Mouse (Mus musculus) erythroblast, embryonic 14.5 days (primary cell): ENCODE measurements at regions not wholly inside any gene's neighbourhood (a gene's known extent, or its start where the extent isn't known, plus 50 kb on each side); places are given as distances from the start of the nearest gene placed in this dataset.

Experiments
- H3K27me3 ChIP-seq: 2 replicates; pipeline ENCODE4 v1.6.1; 2012; ENCODE audit warnings: inconsistent platforms; ENCODE audit not compliant: control insufficient read depth
- H3K36me3 ChIP-seq: 2 replicates; pipeline ENCODE4 v1.6.1; 2012; ENCODE audit warnings: mild to moderate bottlenecking, inconsistent platforms; ENCODE audit not compliant: control insufficient read depth
- H3K4me1 ChIP-seq: 2 replicates; pipeline ENCODE4 v1.6.1; 2012; ENCODE audit warnings: inconsistent platforms; ENCODE audit not compliant: control insufficient read depth
- H3K4me3 ChIP-seq: replicated peaks from 2 replicates; pipeline ENCODE3; 2012; ENCODE audit warnings: moderate library complexity, mild to moderate bottlenecking, inconsistent platforms
- H3K9me3 ChIP-seq: 2 replicates; pipeline ENCODE4 v1.6.1; 2012; ENCODE audit warnings: low read length, inconsistent platforms, mixed read lengths; ENCODE audit not compliant: control insufficient read depth
- GATA1 ChIP-seq: IDR thresholded peaks from 2 replicates; pipeline ENCODE4 v1.6.1; 2012; ENCODE audit warnings: low read length, inconsistent platforms, mixed read lengths
- TAL1 ChIP-seq: IDR thresholded peaks from 3 replicates; pipeline ENCODE4 v1.6.1; 2012; ENCODE audit warnings: low read length, inconsistent platforms, mixed read lengths

DNA sequence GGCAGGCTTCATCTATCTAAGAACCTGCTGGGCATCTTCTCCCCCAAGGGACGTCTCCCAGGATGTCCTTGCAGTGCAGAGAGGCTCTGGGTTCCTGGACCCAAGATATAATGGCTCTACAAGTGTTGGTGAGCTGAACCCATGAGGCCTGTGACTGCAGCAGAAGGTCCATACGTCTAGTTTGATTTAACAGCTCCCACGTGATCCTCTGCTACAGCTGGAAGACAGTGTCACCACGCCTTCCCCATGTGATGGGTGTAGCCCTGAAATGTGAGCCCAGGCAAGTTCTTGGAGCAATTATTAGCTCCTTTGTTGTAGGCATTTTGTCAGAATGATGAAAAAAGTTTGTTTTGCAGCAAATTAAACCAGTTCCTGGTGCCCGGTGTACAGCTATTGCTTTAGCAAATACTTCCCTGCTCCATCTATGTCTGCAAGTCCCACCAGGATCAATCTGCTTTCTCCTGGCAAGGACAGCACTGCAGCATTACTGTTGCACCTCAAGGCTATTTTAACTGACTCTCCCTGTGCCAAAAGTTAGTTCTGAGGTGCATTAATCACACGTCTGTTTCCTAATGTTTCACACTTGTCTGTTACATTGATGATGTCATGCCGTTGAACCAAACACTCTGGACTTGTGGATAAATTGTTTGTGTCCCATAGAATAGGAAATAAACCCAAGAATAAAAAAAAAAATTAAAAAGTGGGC, 164.2 kb upstream of the Cdkn2b start:
- Histone ChIP-seq H3K9me3 (peaks cover 3% of the 10 kb centered on the region; the same call in 1 of the 2 replicates), H3K4me1 (peaks cover 25% of the 10 kb centered on the region), H3K27me3 (no peaks in the 10 kb centered on the region), H3K4me3 (no peak overlapping the region), H3K36me3 (no peaks in the 10 kb centered on the region)
- TF ChIP-seq TAL1, result no peak
- no peak for TF ChIP-seq GATA1

DNA sequence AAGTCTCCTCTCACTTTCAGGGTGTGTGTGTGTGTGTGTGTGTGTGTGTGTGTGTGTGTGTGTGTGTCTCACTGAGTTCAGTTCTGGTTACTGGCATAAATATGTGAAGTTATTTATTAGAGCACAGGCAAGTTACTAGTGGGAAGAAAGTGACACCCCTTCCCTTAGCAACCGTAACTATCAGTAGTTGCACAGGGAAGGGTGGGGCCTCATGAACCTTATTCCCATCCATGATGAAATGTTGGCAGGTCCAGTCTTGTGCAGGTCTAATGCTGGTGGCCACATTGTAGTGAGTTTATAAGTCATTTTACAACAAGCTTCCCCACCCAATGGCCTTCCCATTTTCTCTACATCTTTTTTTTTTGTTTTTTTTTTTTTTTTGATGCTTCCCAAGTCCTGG, 160.6 kb upstream of the Cdkn2b start:
- TF ChIP-seq TAL1 (no peak), GATA1 (no peak)
- Histone ChIP-seq H3K27me3 (no peaks in the 10 kb centered on the region), H3K4me1 (peaks cover 21% of the 10 kb centered on the region), H3K9me3 (no peaks in the 10 kb centered on the region), H3K36me3 (no peaks in the 10 kb centered on the region), H3K4me3 (no peak overlapping the region)

DNA sequence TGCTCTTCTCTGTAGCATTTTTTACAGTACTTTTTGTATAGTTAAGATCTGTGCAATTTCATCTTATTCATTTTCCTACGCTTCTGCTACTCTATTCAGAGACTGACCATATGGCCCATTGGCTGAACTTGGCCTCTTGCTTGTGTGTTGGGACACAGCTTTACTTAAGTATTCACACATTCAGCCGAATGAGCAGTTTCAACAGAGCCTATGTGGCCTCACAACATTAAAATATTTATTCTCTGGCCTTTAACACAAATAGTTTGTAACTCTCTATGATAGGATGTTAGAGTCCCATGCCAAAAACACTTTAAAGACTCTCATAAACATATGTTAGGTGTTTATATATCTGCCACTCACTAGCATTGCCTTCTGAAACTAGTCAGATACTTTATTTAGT, 159.9 kb upstream of the Cdkn2b start:
- H3K9me3 ChIP-seq, result no peaks in the 10 kb centered on the region
- H3K36me3 ChIP-seq, result no peaks in the 10 kb centered on the region
- TF ChIP-seq GATA1, result no peak
- TF ChIP-seq TAL1, result no peak
- H3K27me3 ChIP-seq, result no peaks in the 10 kb centered on the region
- peaks cover 17% of the 10 kb centered on the region for H3K4me1 ChIP-seq
- no peak overlapping the region for H3K4me3 ChIP-seq

DNA sequence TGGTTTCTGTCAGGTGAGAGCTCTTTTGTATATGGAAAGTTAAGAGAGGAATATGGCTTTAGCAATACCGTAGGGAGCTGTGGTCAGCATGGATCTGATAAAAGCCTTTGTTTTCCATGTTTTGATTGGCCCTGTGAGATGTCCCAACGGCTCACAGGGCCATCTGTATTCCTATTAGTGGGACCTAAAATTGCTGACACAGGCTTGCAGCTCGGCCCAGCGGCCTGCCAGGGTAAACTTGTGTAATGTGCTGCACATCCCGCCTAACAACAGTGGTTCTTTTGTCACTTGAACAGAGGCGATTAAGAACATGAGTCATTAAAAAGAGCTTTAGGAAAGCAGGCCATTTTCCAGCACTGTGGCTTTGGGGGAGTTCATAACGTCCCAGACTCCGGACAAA, 159.0 kb upstream of the Cdkn2b start:
- no peaks in the 10 kb centered on the region for H3K36me3 ChIP-seq
- H3K4me3 ChIP-seq, result no peak overlapping the region
- H3K27me3 ChIP-seq, result no peaks in the 10 kb centered on the region
- no peaks in the 10 kb centered on the region for H3K9me3 ChIP-seq
- peaks cover 13% of the 10 kb centered on the region for H3K4me1 ChIP-seq
- no peak for TF ChIP-seq GATA1
- no peak for TF ChIP-seq TAL1

DNA sequence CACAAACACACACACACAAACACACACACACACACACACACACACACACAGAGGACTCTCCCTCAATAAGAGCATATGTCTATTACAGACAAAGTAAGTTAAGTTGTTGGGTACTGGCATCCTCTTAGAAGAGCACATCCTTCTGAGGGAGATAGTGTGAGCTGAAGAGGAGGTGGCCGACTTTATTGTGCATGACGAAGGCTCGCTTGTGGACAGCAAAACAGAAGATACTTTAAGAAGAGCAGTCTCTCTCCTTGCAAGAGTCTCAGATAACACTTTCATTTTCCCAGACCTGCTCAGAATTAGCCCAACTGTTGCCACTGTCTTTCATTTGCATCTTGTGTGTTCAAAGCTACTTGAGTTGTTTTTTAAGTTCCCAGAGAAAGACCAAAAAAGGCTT, 158.6 kb upstream of the Cdkn2b start:
- peaks cover 9% of the 10 kb centered on the region for H3K4me1 ChIP-seq
- no peaks in the 10 kb centered on the region for H3K36me3 ChIP-seq
- TF ChIP-seq TAL1, result no peak
- TF ChIP-seq GATA1, result no peak
- no peaks in the 10 kb centered on the region for H3K9me3 ChIP-seq
- H3K27me3 ChIP-seq, result no peaks in the 10 kb centered on the region
- no peak overlapping the region for H3K4me3 ChIP-seq

DNA sequence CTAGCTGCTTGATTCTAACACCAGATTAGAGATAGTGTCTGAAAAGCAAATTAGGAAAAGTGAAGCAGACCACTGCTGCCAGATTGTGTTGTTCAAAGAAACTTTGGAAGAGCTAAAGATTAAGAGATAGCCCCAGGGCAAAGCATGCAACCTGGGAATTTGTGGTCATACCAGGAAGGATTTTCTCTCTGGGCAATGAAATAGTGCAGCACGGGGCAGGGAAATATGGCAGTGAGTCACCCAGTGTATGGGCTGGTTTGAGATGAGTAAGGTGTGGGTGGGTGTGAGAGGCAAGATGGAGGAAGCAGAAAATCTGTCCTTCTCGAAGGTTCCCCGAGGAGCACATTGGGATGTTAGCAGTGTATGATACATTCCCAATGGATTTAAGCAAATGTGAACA, 155.9 kb upstream of the Cdkn2b start:
- TF ChIP-seq GATA1, result no peak
- TF ChIP-seq TAL1, result no peak
- Histone ChIP-seq H3K9me3 (no peaks in the 10 kb centered on the region), H3K36me3 (no peaks in the 10 kb centered on the region), H3K4me1 (peaks cover 6% of the 10 kb centered on the region), H3K4me3 (no peak overlapping the region), H3K27me3 (no peaks in the 10 kb centered on the region)

DNA sequence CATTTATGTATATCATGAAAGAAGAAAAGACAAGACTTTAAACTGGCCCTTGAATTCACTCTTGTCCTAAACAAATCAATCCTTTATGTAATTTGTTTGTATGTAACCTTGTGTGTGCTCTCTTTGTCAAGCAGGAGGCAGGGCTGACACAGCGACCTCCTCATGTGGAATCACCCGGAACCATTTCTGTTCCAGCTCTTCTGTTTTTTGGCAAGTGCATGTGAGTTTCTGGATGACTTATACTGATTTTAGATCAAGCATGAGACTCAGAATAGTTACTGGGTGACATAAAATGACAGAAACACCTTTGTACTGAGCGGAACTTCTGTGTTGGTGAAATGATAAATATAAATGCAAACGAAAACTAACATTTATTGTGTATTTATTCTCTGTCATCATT, 152.3 kb upstream of the Cdkn2b start:
- Histone ChIP-seq H3K27me3 (no peaks in the 10 kb centered on the region), H3K4me3 (no peak overlapping the region), H3K9me3 (no peaks in the 10 kb centered on the region), H3K4me1 (no peaks in the 10 kb centered on the region), H3K36me3 (no peaks in the 10 kb centered on the region)
- no peak for TF ChIP-seq TAL1
- TF ChIP-seq GATA1, result no peak

DNA sequence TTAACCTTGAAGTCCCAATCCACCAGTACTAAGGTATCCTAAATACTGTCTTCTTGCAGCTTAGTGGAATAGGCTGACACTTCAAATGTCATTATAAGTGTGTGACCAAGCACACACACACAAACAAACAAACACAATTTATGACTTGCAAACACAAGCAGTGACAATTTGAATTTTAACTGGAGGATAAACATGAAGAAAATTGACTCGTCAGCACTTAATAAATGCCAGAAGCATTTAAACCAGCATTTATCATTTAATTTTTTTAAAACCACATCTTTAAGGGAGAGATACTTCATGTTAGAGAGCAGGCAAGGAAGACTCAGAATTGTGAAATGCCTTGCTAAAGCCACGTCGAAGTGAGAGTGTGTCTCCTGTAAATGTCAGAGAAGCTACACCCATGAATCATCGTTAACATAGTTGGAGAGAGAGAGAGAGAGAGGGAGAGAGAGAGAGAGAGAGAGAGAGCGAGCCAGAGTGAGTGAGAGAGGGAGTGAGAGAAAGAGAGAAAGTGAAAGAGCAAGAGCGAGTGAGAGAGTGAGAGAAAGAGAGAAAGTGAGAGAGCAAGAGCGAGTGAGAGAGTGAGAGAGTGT, 149.4 kb upstream of the Cdkn2b start:
- no peak for TF ChIP-seq GATA1
- no peak for TF ChIP-seq TAL1
- Histone ChIP-seq H3K4me1 (no peaks in the 10 kb centered on the region), H3K4me3 (no peak overlapping the region), H3K36me3 (no peaks in the 10 kb centered on the region), H3K9me3 (no peaks in the 10 kb centered on the region), H3K27me3 (no peaks in the 10 kb centered on the region)

DNA sequence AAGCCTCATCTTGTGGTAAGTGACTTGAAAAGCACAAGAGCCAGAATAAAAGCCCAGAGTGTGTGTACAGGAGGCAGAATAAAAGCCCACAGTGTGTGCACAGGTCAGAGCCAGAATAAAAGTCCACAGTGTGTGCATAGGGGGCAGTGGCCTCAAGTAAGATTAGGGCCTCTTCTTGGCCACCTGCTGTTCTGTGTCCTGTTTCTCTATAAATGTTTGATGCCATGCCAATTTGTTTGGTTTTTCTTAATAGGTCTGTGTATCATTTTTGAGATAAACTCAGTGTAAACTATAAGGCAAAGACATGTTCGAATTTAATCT, 148.5 kb upstream of the Cdkn2b start:
- Histone ChIP-seq H3K27me3 (no peaks in the 10 kb centered on the region), H3K9me3 (no peaks in the 10 kb centered on the region), H3K4me3 (no peak overlapping the region), H3K4me1 (no peaks in the 10 kb centered on the region), H3K36me3 (no peaks in the 10 kb centered on the region)
- TF ChIP-seq GATA1, result no peak
- TF ChIP-seq TAL1, result no peak

DNA sequence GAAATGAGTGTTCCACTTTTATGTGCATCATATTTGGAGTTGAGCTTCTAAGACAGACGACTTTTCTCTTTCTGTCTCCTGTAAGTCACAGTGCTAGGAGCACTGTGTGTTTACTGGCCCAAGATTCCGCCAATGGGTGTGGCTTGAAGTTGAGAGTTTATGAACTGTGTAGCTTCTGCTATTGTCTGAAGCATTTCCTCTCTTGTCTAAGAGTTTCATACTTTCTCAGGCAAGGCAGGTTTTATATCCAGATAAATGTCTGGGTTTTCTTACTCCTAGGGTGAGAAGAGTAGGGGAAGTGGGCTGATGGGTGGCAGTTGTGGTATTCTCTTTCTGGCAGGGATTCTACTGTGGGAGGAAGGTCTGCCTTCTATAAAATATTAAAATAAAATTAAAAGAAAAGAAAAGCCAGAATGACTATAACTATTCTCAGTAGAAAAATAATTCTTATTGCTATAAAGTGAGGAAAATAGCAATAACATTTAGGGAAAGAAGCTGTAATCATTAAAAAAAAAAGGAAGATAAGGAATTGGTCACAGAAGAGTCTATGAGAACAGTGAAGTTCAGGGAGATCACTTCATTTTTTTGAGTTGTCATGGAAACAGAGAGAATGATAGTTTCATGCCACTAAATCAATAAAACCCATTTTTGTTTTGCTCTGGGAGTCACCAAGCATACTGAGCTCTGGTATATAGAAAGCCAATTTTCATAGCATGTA, 147.9 kb upstream of the Cdkn2b start:
- no peak for TF ChIP-seq TAL1
- TF ChIP-seq GATA1, result no peak
- H3K9me3 ChIP-seq, result no peaks in the 10 kb centered on the region
- H3K4me3 ChIP-seq, result no peak overlapping the region
- H3K36me3 ChIP-seq, result no peaks in the 10 kb centered on the region
- H3K27me3 ChIP-seq, result no peaks in the 10 kb centered on the region
- H3K4me1 ChIP-seq, result no peaks in the 10 kb centered on the region
